Mouse (Mus musculus): ENCODE measurements around the gene Thra.

Thra gene

GRCm38 (mm10) chr11:98808417-98808816 lies 68.0 kb downstream of the Thra start:
- DNase-seq = no peak

GRCm38 (mm10) chr11:98809457-98810290 lies 69.2 kb downstream of the Thra start:
- DNase-seq = peak; percentile 99

GRCm38 (mm10) chr11:98810686-98811085 lies 70.2 kb downstream of the Thra start:
- no peak for DNase-seq

- no peak for DNase-seq
Measured at GRCm38 (mm10) chr11:98816706-98817239, 76.3 kb downstream of the Thra start.
